Mouse (Mus musculus) ES-Bruce4 (cell line): ENCODE measurements around the gene Tex2.

Source experiments
- CTCF ChIP-seq: IDR thresholded peaks from one replicate; pipeline ENCODE4 v1.8.1; 2011; ENCODE audit warnings: low read depth, low read length
- POLR2A ChIP-seq: IDR thresholded peaks from one replicate; pipeline ENCODE4 v1.8.1; 2011; ENCODE audit warnings: low read length; ENCODE audit not compliant: insufficient read depth

DNA sequence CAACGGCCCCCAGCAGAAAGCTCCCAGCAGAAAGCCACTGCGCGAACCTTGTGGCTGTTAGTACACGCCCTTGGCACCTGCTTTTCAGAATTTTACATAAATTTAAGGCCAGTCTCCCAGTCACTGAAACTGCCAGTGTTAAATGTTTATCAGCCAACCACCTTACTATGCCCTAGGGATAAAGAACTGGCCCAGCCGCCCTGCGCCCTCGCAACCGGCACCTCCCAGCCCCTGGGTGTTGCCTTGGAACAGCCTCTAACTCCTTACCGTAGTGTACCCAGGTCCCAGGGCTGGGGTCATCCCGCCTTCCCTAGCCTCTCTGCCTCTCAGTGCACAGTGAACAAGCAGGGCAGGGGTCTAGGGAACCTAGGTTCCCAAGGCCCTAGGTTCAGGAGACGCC lies 10.0 kb downstream of the Tex2 start:
- TF ChIP-seq CTCF = no peak
- TF ChIP-seq POLR2A = no peak
